Mouse (Mus musculus) limb, embryonic 14.5 days (tissue): ENCODE measurements around the gene Gimap9. TPM values are rescaled to one million over a fixed set of nuclear protein-coding genes. Genes with fewer than 3 reads are reported as not detected.

Experiments used
- ATAC-seq: fragments of 200-750 bp; cut with Nextera tagmentation; 2 replicates; pipeline ENCODE4 v1.8.0; 2017; ENCODE audit warnings: low read depth, moderate number of reproducible peaks, moderate TSS enrichment; ENCODE audit not compliant: low FRiP score
- DNase-seq: peaks from one replicate; pipeline ENCODE4 v3.0.0-alpha.2; 2015; ENCODE audit warnings: low spot score
- H3K27ac ChIP-seq: fragments of 300-500 bp; sonication (generic); replicated peaks from 2 replicates; pipeline ENCODE4 v1.5.1; 2014; ENCODE audit warnings: low read depth, mild to moderate bottlenecking, low read length, moderate library complexity, mixed read lengths
- H3K27me3 ChIP-seq: fragments of 300-500 bp; sonication (generic); 2 replicates; pipeline ENCODE4 v1.6.1; 2014; ENCODE audit warnings: low read length, mixed read lengths; ENCODE audit not compliant: control insufficient read depth, insufficient read depth
- H3K36me3 ChIP-seq: fragments of 300-500 bp; sonication (generic); 2 replicates; pipeline ENCODE4 v1.6.1; 2014; ENCODE audit warnings: mild to moderate bottlenecking, low read length, moderate library complexity, mixed read lengths; ENCODE audit not compliant: control insufficient read depth, insufficient read depth
- H3K4me1 ChIP-seq: fragments of 300-500 bp; sonication (generic); 2 replicates; pipeline ENCODE4 v1.6.1; 2014; ENCODE audit warnings: antibody characterized with exemption, low read length, mixed read lengths; ENCODE audit not compliant: control insufficient read depth, insufficient read depth
- H3K4me2 ChIP-seq: fragments of 300-500 bp; sonication (generic); replicated peaks from 2 replicates; pipeline ENCODE4 v1.6.1; 2014; ENCODE audit warnings: low read depth, mild to moderate bottlenecking, low read length, moderate library complexity; ENCODE audit not compliant: severe bottlenecking
- H3K4me3 ChIP-seq: fragments of 300-500 bp; sonication (generic); replicated peaks from 2 replicates; pipeline ENCODE4 v1.5.1; 2014; ENCODE audit warnings: low read length
- H3K9ac ChIP-seq: fragments of 300-500 bp; sonication (generic); 2 replicates; pipeline ENCODE4 v1.6.1; 2014; ENCODE audit warnings: mild to moderate bottlenecking, low read depth, low read length, moderate library complexity; ENCODE audit not compliant: severe bottlenecking
- H3K9me3 ChIP-seq: fragments of 300-500 bp; sonication (generic); 2 replicates; pipeline ENCODE4 v1.6.1; 2016; ENCODE audit warnings: low read length; ENCODE audit not compliant: control insufficient read depth
- POLR2A ChIP-seq: fragments of 200-500 bp; IDR thresholded peaks from 2 replicates; pipeline ENCODE4 v1.8.0; 2012; ENCODE audit warnings: inconsistent platforms, mild to moderate bottlenecking, moderate library complexity, borderline replicate concordance; ENCODE audit not compliant: insufficient read depth, insufficient read length; ENCODE audit errors: extremely low read depth
- WGBS: fragments of 180-500 bp; shearing (Covaris S2); extraction: QIAGEN DNeasy Blood & Tissue Kit; methylation state at CpG from one replicate; pipeline ENCODE4 v1.1.7; 2014; 5-methylcytosine and 5-hydroxymethylcytosine counted together
- polyA plus RNA-seq, 2 experiments: library from polyadenylated mRNA; depleted of rRNA in 1 of 2; stranded (reverse) in 1 of 2; unstranded in 1 of 2; fragments of >200 nt; fragmentation: Nextera tagmentation in 1 of 2; extraction: Ambion mirVana in 1 of 2; gene quantifications; 2 replicates each; pipeline versions ENCODE4 v1.2.1 to v1.2.3; 2012 to 2014

Gene Gimap9
- polyA plus RNA-seq, 2 experiments, result 6.2 TPM

DNA sequence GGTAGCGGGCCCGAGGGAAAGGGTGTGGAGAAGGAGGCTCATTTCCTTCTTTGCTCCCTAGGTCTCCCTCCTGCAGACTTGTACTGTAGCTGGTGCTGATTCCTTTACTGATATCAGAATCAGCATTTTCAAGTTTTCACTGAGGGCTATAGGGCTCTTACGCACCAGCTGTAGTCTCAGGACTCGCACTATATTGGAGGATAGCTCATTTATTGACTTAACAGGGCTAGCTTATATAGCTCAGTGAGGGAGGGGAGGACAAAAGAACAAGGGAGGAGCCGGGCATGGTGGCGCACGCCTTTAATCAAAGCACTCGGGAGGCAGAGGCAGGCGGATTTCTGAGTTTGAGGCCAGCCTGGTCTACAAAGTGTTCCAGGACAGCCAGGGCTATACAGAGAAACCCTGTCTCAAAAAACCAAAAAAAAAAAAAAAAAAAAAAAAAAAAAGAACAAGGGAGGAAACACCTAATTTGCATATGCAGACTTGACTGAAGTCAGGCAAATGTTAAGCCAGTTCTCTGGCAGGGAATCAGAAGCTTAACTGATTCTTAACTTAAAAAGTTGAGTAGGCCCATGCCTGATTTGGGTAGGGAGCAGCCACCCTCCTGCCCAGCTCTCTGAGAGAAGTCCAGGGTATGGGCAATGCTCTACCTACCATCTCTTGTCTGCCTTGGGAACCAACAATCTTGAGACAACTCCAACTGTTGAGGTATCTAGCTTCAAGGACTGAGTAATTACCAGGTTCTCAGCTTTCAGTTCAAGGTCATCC is 1.5 kb upstream of the Gimap9 start:
- no peak overlapping the region for H3K27ac ChIP-seq
- H3K4me2 ChIP-seq, result no peak overlapping the region
- no peak for ATAC-seq
- WGBS, result 95% methylated on average over 9 of the region's 9 CpGs
- H3K36me3 ChIP-seq, result no peaks in the 10 kb centered on the region
- no peak overlapping the region for H3K4me3 ChIP-seq
- TF ChIP-seq POLR2A, result no peak
- H3K9ac ChIP-seq, result no peak overlapping the region
- no peaks in the 10 kb centered on the region for H3K9me3 ChIP-seq
- H3K27me3 ChIP-seq, result no peaks in the 10 kb centered on the region
- DNase-seq, result no peak
- H3K4me1 ChIP-seq, result no peaks in the 10 kb centered on the region

GRCm38 (mm10) chr6:48675400-48675930 is 464 bp upstream of the Gimap9 start:
- no peaks in the 10 kb centered on the region for H3K27me3 ChIP-seq
- H3K4me2 ChIP-seq, result peak overlapping the region; percentile 32
- no peaks in the 10 kb centered on the region for H3K4me1 ChIP-seq
- peak overlapping the region; percentile 24 for H3K4me3 ChIP-seq
- H3K9me3 ChIP-seq, result no peaks in the 10 kb centered on the region
- TF ChIP-seq POLR2A, result no peak
- no peak for ATAC-seq
- 0 out of 2 replicates have a peak overlapping the region, but pooled peaks have one; percentile 4 for H3K9ac ChIP-seq
- H3K36me3 ChIP-seq, result no peaks in the 10 kb centered on the region
- 49% methylated on average over 10 of the region's 10 CpGs for WGBS
- H3K27ac ChIP-seq, result no peak overlapping the region
- no peak for DNase-seq

DNA sequence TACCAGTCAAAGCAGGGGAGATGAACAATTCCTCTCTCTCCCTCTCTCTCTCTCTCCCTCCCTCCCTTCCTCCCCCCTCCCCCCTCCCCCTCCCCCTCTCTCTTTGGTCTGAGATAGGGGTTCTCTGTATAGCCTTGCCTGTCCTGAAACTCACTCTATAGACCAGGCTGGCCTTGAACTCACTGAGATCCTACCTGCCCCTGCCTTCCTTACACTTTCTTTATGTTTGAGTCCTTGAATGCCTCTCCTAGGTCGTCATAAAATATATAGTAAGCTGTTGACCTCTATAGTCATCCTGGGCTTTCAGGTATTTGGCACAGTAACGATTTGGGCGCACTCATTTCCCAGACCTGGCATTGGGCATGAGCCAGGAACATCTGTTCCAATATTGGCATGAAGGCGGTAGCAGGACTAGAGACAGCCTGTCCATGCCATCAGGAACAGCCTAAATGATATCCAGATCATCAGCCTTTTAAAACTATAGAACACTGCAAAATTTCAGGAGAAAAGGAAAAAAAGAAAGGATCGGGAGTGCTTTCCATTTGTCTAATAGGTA is 1.0 kb downstream of the Gimap9 start:
- 75% methylated on average over 5 of the region's 5 CpGs for WGBS
- Histone ChIP-seq H3K36me3 (no peaks in the 10 kb centered on the region), H3K4me3 (no peak overlapping the region), H3K4me2 (no peak overlapping the region), H3K9ac (no peak overlapping the region), H3K27ac (no peak overlapping the region), H3K27me3 (no peaks in the 10 kb centered on the region), H3K4me1 (no peaks in the 10 kb centered on the region), H3K9me3 (no peaks in the 10 kb centered on the region)
- ATAC-seq (no peak), DNase-seq (no peak)
- no peak for TF ChIP-seq POLR2A

GRCm38 (mm10) chr6:48677492-48678345 is 1.8 kb downstream of the Gimap9 start:
- H3K4me2 ChIP-seq, result no peak overlapping the region
- no peak for ATAC-seq
- H3K4me1 ChIP-seq, result no peaks in the 10 kb centered on the region
- H3K9ac ChIP-seq, result no peak overlapping the region
- WGBS, result 90% methylated on average over 17 of the region's 17 CpGs
- no peaks in the 10 kb centered on the region for H3K27me3 ChIP-seq
- no peak for TF ChIP-seq POLR2A
- H3K36me3 ChIP-seq, result no peaks in the 10 kb centered on the region
- H3K27ac ChIP-seq, result no peak overlapping the region
- DNase-seq, result no peak
- H3K9me3 ChIP-seq, result no peaks in the 10 kb centered on the region
- H3K4me3 ChIP-seq, result no peak overlapping the region

GRCm38 (mm10) chr6:48678391-48678790 is 2.5 kb downstream of the Gimap9 start:
- no peaks in the 10 kb centered on the region for H3K9me3 ChIP-seq
- no peak for TF ChIP-seq POLR2A
- ATAC-seq (no peak), DNase-seq (no peak)
- no peak overlapping the region for H3K9ac ChIP-seq
- no peak overlapping the region for H3K4me2 ChIP-seq
- no peaks in the 10 kb centered on the region for H3K4me1 ChIP-seq
- no peaks in the 10 kb centered on the region for H3K36me3 ChIP-seq
- H3K27me3 ChIP-seq, result no peaks in the 10 kb centered on the region
- WGBS, result 81% methylated on average over 4 of the region's 4 CpGs
- no peak overlapping the region for H3K4me3 ChIP-seq
- no peak overlapping the region for H3K27ac ChIP-seq
